ENCODE assay signal across 8 mouse cellular contexts in the genomic region with DNA sequence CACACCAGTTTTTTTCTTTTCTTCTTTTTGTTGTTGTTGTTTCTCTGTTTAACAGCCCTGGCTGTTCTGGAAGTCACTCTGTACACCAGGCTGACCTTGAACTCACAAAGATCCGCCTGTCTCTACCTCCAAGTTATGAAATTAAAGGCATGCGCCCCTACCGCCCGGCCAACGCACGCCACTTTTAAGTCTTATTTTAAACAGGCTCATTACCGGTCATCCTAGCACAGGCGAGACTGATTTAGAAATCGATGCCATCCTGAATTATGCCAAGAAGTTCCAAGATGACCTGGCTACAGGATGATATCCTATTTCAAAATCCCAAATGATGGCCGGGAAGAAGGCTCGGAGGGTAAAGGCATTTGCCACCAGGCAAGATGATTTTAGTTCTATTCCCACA. TPM values are rescaled to one million over a fixed set of nuclear protein-coding genes. Genes with fewer than 3 reads are reported as not detected.
DNase-seq lines count a peak whose midpoint lies in the region; ATAC-seq and TF ChIP-seq lines count a peak whose summit lies in the region.

A gene (plus strand): TSS at position 33 of the 400 bp plus-strand sequence.

- H3K27me3 ChIP-seq in heart, adult 2 months (ENCODE audit: control insufficient read depth, insufficient read depth, low read length) = no peaks in the 10 kb centered on the region
- H3K27me3 ChIP-seq in lung, postnatal 0 days (replicated peaks; ENCODE audit: insufficient read depth, low read length) = no peaks in the 10 kb centered on the region
- H3K27me3 ChIP-seq in spleen, adult 2 months (ENCODE audit: control insufficient read depth, insufficient read depth, low read length) = no peaks in the 10 kb centered on the region

- TF ChIP-seq EP300 in heart, adult 2 months (IDR thresholded peaks at IDR 0.05; ENCODE audit: insufficient read depth, low read depth, low read length) = 0 out of 2 replicates have a peak, but pooled peaks have one; percentile 16
- 0 out of 2 replicates have a peak, but pooled peaks have one; percentile 17 for TF ChIP-seq EP300 in lung, postnatal 0 days (IDR thresholded peaks at IDR 0.05)

- WGBS in heart, adult 2 months = 33% methylated on average over 11 of the region's 11 CpGs
- WGBS in lung, postnatal 0 days = 62% methylated on average over 11 of the region's 11 CpGs
- WGBS in spleen, adult 2 months = 15% methylated on average over 11 of the region's 11 CpGs

- no peaks in the 10 kb centered on the region; the same call in 1 of the 2 replicates for H3K4me1 ChIP-seq in cortical plate, adult 2 months (ENCODE audit: control insufficient read depth, insufficient read depth, low read length)
- H3K4me1 ChIP-seq in heart, adult 2 months (ENCODE audit: control insufficient read depth, insufficient read depth, low read length) = no peaks in the 10 kb centered on the region; the same call in 1 of the 2 replicates
- H3K4me1 ChIP-seq in lung, postnatal 0 days (ENCODE audit: insufficient read depth, low read depth, low read length) = peaks cover 4% of the 10 kb centered on the region; the same call in 1 of the 2 replicates
- no peaks in the 10 kb centered on the region; the same call in 1 of the 2 replicates for H3K4me1 ChIP-seq in spleen, adult 2 months (ENCODE audit: control insufficient read depth, insufficient read depth, insufficient read length)

- peak within 1 kb of the TSS; percentile 99 for H3K4me3 ChIP-seq in cortical plate, adult 2 months (ENCODE audit: insufficient read depth, low read length)
- H3K4me3 ChIP-seq in heart, adult 2 months = peak within 1 kb of the TSS; percentile 89
- peak within 1 kb of the TSS; percentile 90 for H3K4me3 ChIP-seq in lung, postnatal 0 days (ENCODE audit: low read depth, low read length)
- H3K4me3 ChIP-seq in spleen, adult 2 months (ENCODE audit: extremely low read depth, insufficient read depth, insufficient read length) = peak within 1 kb of the TSS; percentile 87

- no peaks in the 10 kb centered on the region for H3K9me3 ChIP-seq in lung, postnatal 0 days (ENCODE audit: low read length)

- H3K27ac ChIP-seq in cortical plate, adult 2 months (ENCODE audit: insufficient read depth, low read length) = peak within 1 kb of the TSS; percentile 80
- peak within 1 kb of the TSS; percentile 94 for H3K27ac ChIP-seq in heart, adult 2 months
- H3K27ac ChIP-seq in lung, postnatal 0 days (ENCODE audit: low read length) = peak within 1 kb of the TSS; percentile 87
- H3K27ac ChIP-seq in spleen, adult 2 months (ENCODE audit: insufficient read depth, low read length) = peak within 1 kb of the TSS; percentile 81

- intact Hi-C loops in heart, adult 2 months (cut with DNase I) = no loop called here

- DNase-seq in thymus, adult 18-20 months = peak; percentile 20 to 34
- no peak for DNase-seq in thymus, postnatal 10 days (ENCODE audit: low spot score in 2 of 2)
- peak; percentile 52 to 65 for DNase-seq in heart, adult 2 months
- peak; percentile 28 to 50 for DNase-seq in kidney, postnatal 36 days
- DNase-seq in lung, postnatal 0 days (ENCODE audit: low spot score) = no peak
- DNase-seq in spleen, adult 2 months (ENCODE audit: low read depth in 1 of 2, low spot score in 2 of 2) = peak; percentile 54 to 63
- DNase-seq in urinary bladder, postnatal 10 days (ENCODE audit: low spot score) = no peak

- peak within 1 kb of the TSS; percentile 98 for H3K9ac ChIP-seq in heart, adult 2 months (ENCODE audit: low read depth, low read length)
- peak within 1 kb of the TSS; percentile 88 for H3K9ac ChIP-seq in lung, postnatal 0 days (replicated peaks; ENCODE audit: low read depth)

- peak within 1 kb of the TSS; percentile 93 for H3K4me2 ChIP-seq in lung, postnatal 0 days (replicated peaks; ENCODE audit: low read depth, low read length)

- peak; percentile 34; the same call in 1 of the 2 replicates for ATAC-seq in lung, postnatal 0 days

- H3K79me2 ChIP-seq in heart, adult 2 months (replicated peaks; ENCODE audit: control insufficient read depth, insufficient read depth, low read length) = no peaks in the 10 kb centered on the region

- no peak for TF ChIP-seq POLR2A in cortical plate, adult 2 months (IDR thresholded peaks at IDR 0.05; ENCODE audit: extremely low read depth, insufficient read depth, low read length)
- TF ChIP-seq POLR2A in heart, adult 2 months (IDR thresholded peaks at IDR 0.05; ENCODE audit: insufficient read depth, low read depth, low read length) = no peak
- no peak for TF ChIP-seq POLR2A in spleen, adult 2 months (IDR thresholded peaks at IDR 0.05; ENCODE audit: low read depth, low read length)

- H3K36me3 ChIP-seq in heart, adult 2 months (ENCODE audit: control insufficient read depth, insufficient read depth, low read length) = peaks cover 2% of the 10 kb centered on the region; the same call in 1 of the 2 replicates
- peaks cover 17% of the 10 kb centered on the region for H3K36me3 ChIP-seq in lung, postnatal 0 days (ENCODE audit: insufficient read depth, low read length)
- H3K36me3 ChIP-seq in spleen, adult 2 months (ENCODE audit: control insufficient read depth, insufficient read depth, low read length) = peaks cover 20% of the 10 kb centered on the region

- no peak for TF ChIP-seq CTCF in cortical plate, adult 2 months (IDR thresholded peaks at IDR 0.05; ENCODE audit: extremely low read depth, insufficient read depth, low read length)
- peak; percentile 59 for TF ChIP-seq CTCF in heart, adult 2 months (IDR thresholded peaks at IDR 0.05)
- TF ChIP-seq CTCF in lung, postnatal 0 days (IDR thresholded peaks at IDR 0.05) = peak; percentile 29
- peak; percentile 12; the same call in 1 of the 2 replicates for TF ChIP-seq CTCF in spleen, adult 2 months (IDR thresholded peaks at IDR 0.05; ENCODE audit: extremely low read depth, insufficient read depth, insufficient read length, insufficient replicate concordance)

RNA-seq across cellular contexts. Expression of the gene that starts here (rescaled TPM):
- polyA plus RNA-seq in cortical plate, adult 2 months (2012; rRNA removed) = 26.0 and 31.2 TPM in 2 replicates
- 10 to 100 TPM; 27.4 to 29.7 TPM for total RNA-seq in heart, adult 2 months (2021)
- polyA plus RNA-seq in heart, adult 2 months (2012; rRNA removed) = 13.4 and 21.2 TPM in 2 replicates
- 24.4 and 24.8 TPM in 2 replicates for polyA plus RNA-seq in lung, postnatal 0 days (2015; fragmentation: Nextera tagmentation; extraction: Ambion mirVana)
- 20.3 and 61.4 TPM in 2 replicates for polyA plus RNA-seq in spleen, adult 2 months (2012; rRNA removed)

Comparison
In these comparisons a context has a peak if more than half of its experiments do, and no peak if none do; other contexts are left out.
1. DNase-seq: peak in thymus, adult 18-20 months (2 of 2), heart, adult 2 months (2 of 2), kidney, postnatal 36 days (2 of 2) and spleen, adult 2 months (2 of 2); none in thymus, postnatal 10 days (0 of 2), lung, postnatal 0 days (single experiment) and urinary bladder, postnatal 10 days (single experiment).
2. Peak in every context shown above with its lines, with median percentiles within 50 percentile points of each other: H3K27ac ChIP-seq and H3K4me3 ChIP-seq.